Mouse (Mus musculus) MEL (cell line): Measurements from ENCODE around the gene Sh3glb1.

Experiments
- CTCF ChIP-seq, 3 experiments: IDR thresholded peaks in 2 of 3; conservative IDR thresholded peaks in 1 of 3; 2 replicates each; pipeline ENCODE4 v1.5.1; 2011 to 2012; ENCODE audit warnings: low read length in 3 of 3, low read depth in 2 of 3, mild to moderate bottlenecking in 2 of 3, improper control_type of control experiment in 1 of 3, inconsistent platforms in 1 of 3, mixed read lengths in 1 of 3, moderate library complexity in 1 of 3; ENCODE audit not compliant: control insufficient read depth in 1 of 3, insufficient read depth in 1 of 3, poor library complexity in 1 of 3, severe bottlenecking in 1 of 3
- EP300 ChIP-seq, 2 experiments: IDR thresholded peaks; 2 replicates each; pipeline ENCODE4 v1.6.1; 2011; ENCODE audit warnings: improper control_type of control experiment in 2 of 2, low read length in 2 of 2, low read depth in 1 of 2, mild to moderate bottlenecking in 1 of 2
- GATA1 ChIP-seq: IDR thresholded peaks from 2 replicates; pipeline ENCODE4 v1.6.1; 2011; ENCODE audit warnings: low read depth, low read length, improper control_type of control experiment
- HCFC1 ChIP-seq: IDR thresholded peaks from 2 replicates; pipeline ENCODE4 v1.6.1; 2012; ENCODE audit warnings: low read depth, mild to moderate bottlenecking, inconsistent platforms, low read length, improper control_type of control experiment, moderate library complexity
- JUND ChIP-seq: IDR thresholded peaks from 2 replicates; pipeline ENCODE4 v1.6.1; 2011; ENCODE audit warnings: low read depth, mild to moderate bottlenecking, improper control_type of control experiment, low read length
- MAFK ChIP-seq: IDR thresholded peaks from 2 replicates; pipeline ENCODE4 v1.6.1; 2011; ENCODE audit warnings: low read depth, mild to moderate bottlenecking, low read length, improper control_type of control experiment, borderline replicate concordance
- MAX ChIP-seq: IDR thresholded peaks from 2 replicates; pipeline ENCODE4 v1.6.1; 2011; ENCODE audit warnings: low read length, improper control_type of control experiment
- MYC ChIP-seq: IDR thresholded peaks from 2 replicates; pipeline ENCODE4 v1.6.1; 2011; ENCODE audit warnings: low read depth, mild to moderate bottlenecking, low read length, improper control_type of control experiment, moderate library complexity
- POLR2A ChIP-seq, 2 experiments: IDR thresholded peaks; 2 replicates each; pipeline ENCODE4 v1.6.1; 2011 to 2012; ENCODE audit warnings: low read length in 2 of 2, mild to moderate bottlenecking in 2 of 2, control low read depth in 1 of 2, improper control_type of control experiment in 1 of 2, low read depth in 1 of 2, moderate library complexity in 1 of 2; ENCODE audit not compliant: control insufficient read depth in 1 of 2, insufficient read depth in 1 of 2, poor library complexity in 1 of 2
- POLR2AphosphoS2 ChIP-seq: IDR thresholded peaks from 2 replicates; pipeline ENCODE4 v1.6.1; 2011; ENCODE audit warnings: low read length, improper control_type of control experiment
- USF2 ChIP-seq, 2 experiments: IDR thresholded peaks; 2 replicates each; pipeline ENCODE4 v1.6.1; 2011 to 2012; ENCODE audit warnings: improper control_type of control experiment in 2 of 2, low read length in 2 of 2, borderline replicate concordance in 1 of 2, inconsistent platforms in 1 of 2, low read depth in 1 of 2, mild to moderate bottlenecking in 1 of 2; ENCODE audit not compliant: insufficient read depth in 1 of 2
- ZNF384 ChIP-seq: IDR thresholded peaks from 2 replicates; pipeline ENCODE4 v1.6.1; 2012; ENCODE audit warnings: low read depth, mild to moderate bottlenecking, inconsistent platforms, low read length, improper control_type of control experiment

GRCm38 (mm10) chr3:144711607-144712206 is 8.4 kb downstream of the Sh3glb1 start:
- TF ChIP-seq CTCF (IDR thresholded peaks at IDR 0.05 in 2 of 3, conservative IDR thresholded peaks at IDR 0.05 in 1 of 3; ENCODE audit: control insufficient read depth in 1 of 3, insufficient read depth in 1 of 3, low read depth in 2 of 3, low read length in 3 of 3, poor library complexity in 1 of 3, severe bottlenecking in 1 of 3) = no peak
- TF ChIP-seq MAX = no peak
- TF ChIP-seq MAFK = no peak
- no peak for TF ChIP-seq POLR2AphosphoS2
- TF ChIP-seq MYC = no peak
- no peak for TF ChIP-seq ZNF384
- TF ChIP-seq EP300 (IDR thresholded peaks at IDR 0.05; ENCODE audit: low read depth in 1 of 2, low read length in 2 of 2) = no peak
- no peak for TF ChIP-seq HCFC1
- TF ChIP-seq GATA1 = no peak
- no peak for TF ChIP-seq JUND
- TF ChIP-seq USF2 (IDR thresholded peaks at IDR 0.05; ENCODE audit: borderline replicate concordance in 1 of 2, insufficient read depth in 1 of 2, low read depth in 1 of 2, low read length in 2 of 2) = no peak
- TF ChIP-seq POLR2A (IDR thresholded peaks at IDR 0.05; ENCODE audit: control insufficient read depth in 1 of 2, insufficient read depth in 1 of 2, low read depth in 1 of 2, low read length in 2 of 2, poor library complexity in 1 of 2) = no peak
